Mouse (Mus musculus) hindbrain, postnatal 0 days (tissue): ENCODE results near the gene Mfge8. TPM values are rescaled to one million over a fixed set of nuclear protein-coding genes. Genes with fewer than 3 reads are reported as not detected.

Source experiments
- ATAC-seq: fragments of 200-750 bp; cut with Nextera tagmentation; 2 replicates; pipeline ENCODE4 v1.8.0; 2017; ENCODE audit warnings: mild to moderate bottlenecking, moderate TSS enrichment, moderate library complexity
- DNase-seq: peaks from one replicate; pipeline ENCODE4 v3.0.0-alpha.2; 2015; ENCODE audit warnings: low spot score
- H3K27ac ChIP-seq: fragments of 300-500 bp; sonication (generic); 2 replicates; pipeline ENCODE4 v1.5.1; 2014; ENCODE audit warnings: mild to moderate bottlenecking
- H3K27me3 ChIP-seq: fragments of 300-500 bp; sonication (generic); 2 replicates; pipeline ENCODE4 v1.6.1; 2014; ENCODE audit warnings: low read length, mixed read lengths; ENCODE audit not compliant: insufficient read depth
- H3K36me3 ChIP-seq: fragments of 300-500 bp; sonication (generic); 2 replicates; pipeline ENCODE4 v1.6.1; 2014; ENCODE audit warnings: low read length, mixed read lengths; ENCODE audit not compliant: insufficient read depth
- H3K4me1 ChIP-seq: fragments of 300-500 bp; sonication (generic); 2 replicates; pipeline ENCODE4 v1.6.1; 2014; ENCODE audit warnings: antibody characterized with exemption, low read length, mixed read lengths; ENCODE audit not compliant: insufficient read depth
- H3K4me2 ChIP-seq: fragments of 300-500 bp; sonication (generic); 2 replicates; pipeline ENCODE4 v1.6.1; 2014; ENCODE audit warnings: low read depth, mild to moderate bottlenecking, low read length, moderate library complexity, mixed read lengths
- H3K4me3 ChIP-seq: fragments of 300-500 bp; sonication (generic); 2 replicates; pipeline ENCODE4 v1.5.1; 2014; ENCODE audit warnings: low read length
- H3K9ac ChIP-seq: fragments of 300-500 bp; sonication (generic); replicated peaks from 2 replicates; pipeline ENCODE4 v1.6.1; 2014; ENCODE audit warnings: mild to moderate bottlenecking, low read length, moderate library complexity, mixed read lengths
- H3K9me3 ChIP-seq: fragments of 300-500 bp; sonication (generic); 2 replicates; pipeline ENCODE4 v1.6.1; 2016; ENCODE audit warnings: low read length, mixed read lengths
- CTCF ChIP-seq: IDR thresholded peaks from 2 replicates; pipeline ENCODE4 v1.5.1; 2016; ENCODE audit warnings: antibody characterized with exemption, control low read depth, low read depth
- WGBS: fragments of 180-500 bp; shearing (Covaris S2); extraction: QIAGEN DNeasy Blood & Tissue Kit; methylation state at CpG from one replicate; pipeline ENCODE4 v1.1.7; 2014; 5-methylcytosine and 5-hydroxymethylcytosine counted together
- polyA plus RNA-seq: library from polyadenylated mRNA; unstranded; fragments of >200 nt; fragmentation: Nextera tagmentation; extraction: Ambion mirVana; gene quantifications from 2 replicates; pipeline ENCODE4 v1.2.1, GENCODE M21; 2015
- total RNA-seq: library from RNA; depleted of rRNA; stranded (reverse); fragments of >200 nt; gene quantifications from 2 replicates; pipeline ENCODE4 v1.2.3, GENCODE M21; 2014

The Mfge8 gene
- total and polyA plus RNA-seq, 2 experiments from 2014 or later = 306 TPM

DNA sequence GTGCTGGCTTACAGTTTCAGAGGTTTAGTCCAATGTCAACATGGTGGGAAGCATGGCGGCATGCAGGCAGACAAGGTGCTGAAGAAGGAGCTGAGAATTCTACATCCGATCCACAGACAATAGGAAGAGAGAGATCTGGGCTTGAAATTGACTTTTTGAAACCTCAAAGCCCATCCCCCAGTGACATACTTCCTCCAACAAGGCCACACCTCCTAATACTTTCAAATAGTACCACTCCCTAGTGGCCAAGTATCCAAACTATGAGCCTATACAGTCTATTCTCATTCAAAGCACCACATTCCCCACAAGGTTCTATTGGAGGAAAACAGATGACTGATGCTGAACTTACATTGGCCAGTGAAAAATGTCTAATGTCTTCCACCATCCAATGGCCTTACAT lies 38.7 kb upstream of the Mfge8 start:
- Histone ChIP-seq H3K4me3 (no peak overlapping the region), H3K9ac (no peak overlapping the region), H3K4me1 (no peaks in the 10 kb centered on the region), H3K27ac (no peak overlapping the region), H3K36me3 (no peaks in the 10 kb centered on the region), H3K4me2 (no peak overlapping the region), H3K27me3 (no peaks in the 10 kb centered on the region), H3K9me3 (no peaks in the 10 kb centered on the region)
- no peak for TF ChIP-seq CTCF
- ATAC-seq (no peak), DNase-seq (no peak)
- WGBS = 100% methylated on average over 2 of the region's 2 CpGs

DNA sequence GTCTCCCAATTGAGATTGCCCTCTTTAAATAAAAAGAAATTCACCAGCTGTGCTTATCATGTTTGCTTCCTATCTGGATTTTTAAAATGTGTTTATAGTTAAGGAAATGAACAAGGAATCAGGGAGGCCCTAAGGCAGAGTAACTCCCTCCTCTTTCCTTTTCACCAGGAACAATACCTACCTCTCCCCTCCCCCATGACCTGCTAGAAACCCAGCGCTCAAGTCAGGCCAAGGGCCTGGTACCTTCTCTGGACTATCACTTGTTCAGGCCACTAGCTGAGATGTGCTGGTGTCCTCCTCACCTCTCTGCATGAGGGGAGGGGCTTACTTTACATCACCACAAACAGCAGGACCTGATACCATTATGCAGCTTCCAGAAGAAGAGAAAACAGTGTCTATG lies 34.6 kb upstream of the Mfge8 start:
- Histone ChIP-seq H3K4me1 (no peaks in the 10 kb centered on the region), H3K9ac (no peak overlapping the region), H3K9me3 (no peaks in the 10 kb centered on the region), H3K4me3 (no peak overlapping the region), H3K36me3 (no peaks in the 10 kb centered on the region), H3K27ac (no peak overlapping the region), H3K27me3 (no peaks in the 10 kb centered on the region), H3K4me2 (no peak overlapping the region)
- 50% methylated on average over 1 of the region's 1 CpGs for WGBS
- ATAC-seq (no peak), DNase-seq (no peak)
- no peak for TF ChIP-seq CTCF

DNA sequence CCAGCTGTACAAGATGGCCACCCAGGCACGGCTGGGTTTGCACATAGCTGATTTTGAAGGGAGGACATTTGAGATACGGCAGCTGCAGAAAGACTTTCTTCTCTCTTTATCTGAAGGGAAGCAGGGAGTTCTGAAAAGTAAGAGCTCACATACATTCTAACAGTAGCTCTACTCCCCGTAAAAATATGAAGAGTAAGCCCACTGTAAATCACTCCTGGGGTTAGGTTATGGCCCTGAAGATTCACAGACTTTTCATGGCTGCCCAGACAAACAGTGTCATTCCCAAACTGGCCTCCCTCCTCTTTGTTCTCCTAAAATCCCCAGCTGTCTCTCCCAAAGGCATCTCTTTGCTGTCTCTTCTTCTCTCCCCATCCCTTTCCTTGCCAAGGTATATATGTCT lies 24.9 kb upstream of the Mfge8 start:
- H3K36me3 ChIP-seq = no peaks in the 10 kb centered on the region
- H3K9me3 ChIP-seq = no peaks in the 10 kb centered on the region
- no peaks in the 10 kb centered on the region for H3K4me1 ChIP-seq
- H3K4me2 ChIP-seq = no peak overlapping the region
- H3K9ac ChIP-seq = no peak overlapping the region
- H3K27ac ChIP-seq = no peak overlapping the region
- 92% methylated on average over 3 of the region's 3 CpGs for WGBS
- H3K27me3 ChIP-seq = no peaks in the 10 kb centered on the region
- ATAC-seq = no peak
- DNase-seq = no peak
- H3K4me3 ChIP-seq = no peak overlapping the region
- no peak for TF ChIP-seq CTCF

DNA sequence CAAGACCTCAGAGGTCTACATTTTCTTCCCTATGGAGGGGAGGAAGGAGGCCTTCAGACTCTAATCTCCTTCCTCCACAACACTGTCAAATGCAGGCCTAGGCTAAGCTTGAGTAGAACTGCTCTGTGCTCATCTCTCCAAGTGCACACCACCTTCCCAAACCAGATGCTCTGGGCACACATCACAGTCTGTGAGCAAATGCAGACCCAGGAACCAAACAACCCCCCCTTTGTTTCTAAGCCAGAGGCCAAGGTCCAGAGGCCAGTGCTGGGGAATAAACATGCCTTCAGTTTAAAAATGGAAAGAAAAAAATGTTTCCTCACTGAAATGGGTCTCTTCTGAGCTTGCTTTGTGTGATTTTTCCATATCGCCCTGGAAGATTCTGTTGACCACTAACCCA lies 22.9 kb upstream of the Mfge8 start:
- 84% methylated on average over 1 of the region's 1 CpGs for WGBS
- H3K27ac ChIP-seq = no peak overlapping the region
- no peak overlapping the region for H3K9ac ChIP-seq
- H3K4me2 ChIP-seq = no peak overlapping the region
- ATAC-seq (no peak), DNase-seq (no peak)
- no peaks in the 10 kb centered on the region for H3K27me3 ChIP-seq
- H3K4me3 ChIP-seq = no peak overlapping the region
- H3K4me1 ChIP-seq = no peaks in the 10 kb centered on the region
- no peaks in the 10 kb centered on the region for H3K36me3 ChIP-seq
- TF ChIP-seq CTCF = no peak
- H3K9me3 ChIP-seq = no peaks in the 10 kb centered on the region

DNA sequence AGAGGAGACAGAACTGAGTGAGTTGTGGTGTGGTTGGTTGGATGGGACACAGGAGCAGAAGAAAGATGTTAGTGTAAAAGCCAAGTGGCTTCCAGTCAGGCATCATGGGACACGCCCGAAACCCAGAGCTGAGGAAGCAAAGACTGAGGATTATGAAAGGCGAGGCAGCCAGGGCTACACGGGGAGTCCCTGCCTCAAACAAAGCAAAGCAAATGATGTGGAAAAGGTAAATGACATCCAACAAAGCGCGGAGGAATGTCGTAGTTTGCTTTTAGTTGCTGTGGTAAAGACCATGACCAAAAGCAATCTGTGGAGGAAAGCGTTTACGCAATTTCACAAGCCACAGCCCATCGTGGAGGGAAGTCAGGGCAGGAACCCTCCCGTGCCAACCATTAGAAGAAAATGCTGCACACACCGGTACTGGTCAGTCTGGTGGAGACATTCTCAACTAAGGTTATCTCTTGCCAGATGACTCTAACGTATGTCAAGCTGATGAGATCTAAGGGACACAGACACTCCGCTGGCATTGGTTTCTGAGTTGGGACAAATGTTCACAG lies 18.2 kb upstream of the Mfge8 start:
- Histone ChIP-seq H3K4me1 (no peaks in the 10 kb centered on the region), H3K4me2 (no peak overlapping the region), H3K27ac (no peak overlapping the region), H3K36me3 (no peaks in the 10 kb centered on the region), H3K4me3 (no peak overlapping the region), H3K27me3 (no peaks in the 10 kb centered on the region), H3K9me3 (0 out of 2 replicates have a peak, but pooled peaks cover 4% of the 10 kb centered on the region), H3K9ac (no peak overlapping the region)
- no peak for TF ChIP-seq CTCF
- no peak for ATAC-seq
- 27% methylated on average over 14 of the region's 14 CpGs for WGBS
- no peak for DNase-seq

DNA sequence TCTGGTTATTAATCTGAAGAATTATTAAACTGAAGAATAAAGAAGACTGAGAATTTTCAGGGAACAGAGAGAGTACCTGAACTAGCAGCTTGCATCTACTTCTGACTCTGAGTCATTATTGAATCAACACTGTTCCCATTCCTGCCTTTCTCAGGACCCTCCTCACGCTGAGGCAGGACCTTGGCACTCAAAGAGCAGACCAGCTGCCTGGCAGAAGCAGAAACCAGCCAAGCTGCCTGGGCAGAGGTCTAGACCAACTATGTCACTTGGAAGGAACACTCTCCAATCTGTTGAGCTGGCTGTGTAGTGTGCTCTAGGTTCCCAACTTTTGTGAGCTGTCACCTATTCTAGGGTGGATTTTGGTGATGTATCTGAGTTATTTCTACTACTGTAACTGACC lies 10.5 kb upstream of the Mfge8 start:
- H3K9ac ChIP-seq = no peak overlapping the region
- no peak overlapping the region for H3K4me3 ChIP-seq
- no peaks in the 10 kb centered on the region for H3K4me1 ChIP-seq
- TF ChIP-seq CTCF = no peak
- H3K27me3 ChIP-seq = no peaks in the 10 kb centered on the region
- 0 out of 2 replicates have a peak, but pooled peaks cover 4% of the 10 kb centered on the region for H3K9me3 ChIP-seq
- peak; percentile 16 for DNase-seq
- no peak overlapping the region for H3K27ac ChIP-seq
- no peak for ATAC-seq
- no peak overlapping the region for H3K4me2 ChIP-seq
- WGBS = 38% methylated on average over 1 of the region's 1 CpGs
- no peaks in the 10 kb centered on the region for H3K36me3 ChIP-seq

DNA sequence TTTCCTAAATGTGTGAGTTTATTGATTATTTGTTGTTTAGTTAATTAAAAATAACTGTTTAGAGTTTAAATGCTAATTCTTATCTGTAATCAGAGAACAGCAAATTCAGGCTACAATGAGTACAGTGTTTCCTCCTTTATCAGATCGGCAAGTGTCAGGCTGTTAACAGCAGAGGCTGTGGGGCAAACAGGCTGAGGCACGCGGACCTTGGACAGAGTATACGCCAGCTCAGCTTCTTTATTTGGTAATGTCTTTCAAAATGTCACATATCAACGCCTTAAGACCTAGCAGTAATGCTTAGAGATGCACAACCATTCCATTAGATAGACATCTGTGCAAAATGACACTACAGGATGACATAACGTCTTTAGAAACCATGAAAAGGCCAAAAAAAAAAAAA lies 662 bp upstream of the Mfge8 start:
- 0 out of 2 replicates have a peak overlapping the region, but pooled peaks have one; percentile 54 for H3K4me3 ChIP-seq
- no peak for DNase-seq
- H3K36me3 ChIP-seq = no peaks in the 10 kb centered on the region
- H3K27me3 ChIP-seq = no peaks in the 10 kb centered on the region
- 72% methylated on average over 6 of the region's 6 CpGs for WGBS
- H3K27ac ChIP-seq = no peak overlapping the region
- no peaks in the 10 kb centered on the region for H3K4me1 ChIP-seq
- no peaks in the 10 kb centered on the region for H3K9me3 ChIP-seq
- ATAC-seq = no peak
- H3K9ac ChIP-seq = no peak overlapping the region
- TF ChIP-seq CTCF = no peak
- peak overlapping the region; percentile 74 for H3K4me2 ChIP-seq
